Mouse (Mus musculus): ENCODE measurements around the gene Grin2b.

DNA sequence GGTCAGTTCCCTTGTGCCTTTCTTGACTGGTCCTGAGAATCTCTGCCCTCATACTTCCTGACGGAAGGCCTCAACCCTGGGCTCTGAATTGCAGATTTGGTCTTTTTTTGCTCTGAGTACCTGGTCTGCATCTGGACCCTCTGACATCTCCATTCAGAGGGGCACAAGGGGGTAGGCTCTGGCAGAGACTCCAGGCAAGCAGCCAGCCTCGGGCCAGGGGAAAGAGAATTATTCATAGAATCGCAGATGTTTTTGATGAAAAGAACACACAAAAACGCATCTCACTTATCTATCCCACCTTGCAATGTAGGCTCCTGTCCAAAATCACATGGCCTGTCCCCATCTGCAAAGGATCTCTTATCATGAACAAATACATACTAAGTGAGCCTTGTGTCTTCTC, 147.5 kb downstream of the Grin2b start:
- no peak for TF ChIP-seq POLR2A (IDR thresholded peaks at IDR 0.05; ENCODE audit: low read depth, low read length)
- no peak for TF ChIP-seq BHLHE40 (IDR thresholded peaks at IDR 0.05; ENCODE audit: low read depth, low read length)
- TF ChIP-seq CTCF (conservative IDR thresholded peaks at IDR 0.05 in 1 of 2, IDR thresholded peaks at IDR 0.05 in 1 of 2; ENCODE audit: low read depth in 2 of 2, low read length in 2 of 2) = no peak
- no peak for TF ChIP-seq USF2 (conservative IDR thresholded peaks at IDR 0.05; ENCODE audit: low read depth, low read length)
